Mouse (Mus musculus) embryonic fibroblast, embryonic 13.5 days (primary cell): ENCODE measurements around the gene Rhot2.

Experiments
- CTCF ChIP-seq: IDR thresholded peaks from 2 replicates; pipeline ENCODE4 v1.5.1; 2011; ENCODE audit warnings: mild to moderate bottlenecking, control low read depth, low read length, moderate library complexity, borderline replicate concordance; ENCODE audit not compliant: insufficient read depth
- POLR2A ChIP-seq: IDR thresholded peaks from 2 replicates; pipeline ENCODE4 v1.6.1; 2011; ENCODE audit warnings: low read depth, mild to moderate bottlenecking, control low read depth, low read length, moderate library complexity

DNA sequence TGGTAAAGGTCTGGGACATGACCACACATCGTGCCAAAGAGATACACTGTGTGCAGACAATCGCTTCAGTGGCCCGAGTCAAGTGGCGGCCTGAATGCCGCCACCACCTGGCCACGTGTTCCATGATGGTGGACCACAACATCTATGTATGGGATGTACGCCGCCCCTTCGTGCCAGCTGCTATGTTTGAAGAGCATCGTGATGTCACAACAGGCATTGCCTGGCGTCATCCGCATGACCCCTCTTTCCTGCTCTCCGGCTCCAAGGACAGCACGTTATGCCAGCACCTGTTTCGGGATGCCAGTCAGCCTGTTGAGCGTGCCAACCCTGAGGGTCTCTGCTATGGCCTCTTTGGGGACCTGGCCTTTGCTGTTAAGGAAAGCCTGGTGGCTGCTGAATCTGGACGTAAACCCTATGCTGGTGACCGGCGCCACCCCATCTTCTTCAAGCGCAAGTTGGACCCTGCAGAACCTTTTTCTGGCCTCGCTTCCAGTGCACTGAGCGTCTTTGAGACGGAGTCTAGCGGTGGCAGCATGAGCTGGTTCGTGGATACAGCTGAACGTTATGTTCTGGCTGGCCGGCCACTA lies 18.6 kb downstream of the Rhot2 start:
- no peak for TF ChIP-seq CTCF
- TF ChIP-seq POLR2A = no peak
